Mouse (Mus musculus): Measurements from ENCODE around the gene Ms4a7. TPM values are rescaled to one million over a fixed set of nuclear protein-coding genes. Genes with fewer than 3 reads are reported as not detected.

The Ms4a7 gene
- polyA plus RNA-seq (2015; fragmentation: Nextera tagmentation; extraction: Ambion mirVana): 2.7 and 3.6 TPM in 2 replicates

DNA sequence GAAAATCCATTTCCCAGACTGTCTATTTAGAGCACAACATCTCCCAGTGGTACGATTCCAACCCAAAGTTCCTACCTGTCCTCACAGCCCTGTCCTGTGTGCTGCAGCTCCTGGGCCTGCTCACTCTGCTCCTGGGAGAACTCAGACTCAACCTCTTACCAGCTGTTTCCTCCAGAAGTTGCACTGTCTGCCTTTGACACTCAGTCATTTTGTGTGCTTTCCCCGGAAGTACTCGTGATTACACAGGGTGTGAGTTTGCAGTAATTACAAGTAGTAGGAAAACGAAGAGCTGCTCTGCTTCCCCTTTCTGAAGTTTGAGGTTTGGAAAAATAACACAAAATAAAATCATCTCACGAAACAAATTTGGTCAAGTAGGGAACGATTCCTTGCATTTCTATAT is at the start of gene Ms4a7:
TSS of gene Ms4a7 (minus strand) at position 215 of the 400 bp plus-strand sequence.
- no peaks in the 10 kb centered on the region for H3K9me3 ChIP-seq
- H3K27me3 ChIP-seq (replicated peaks): no peaks in the 10 kb centered on the region
- WGBS: 72% methylated on average over 6 of the region's 6 CpGs
- no peak within 1 kb of the TSS for H3K4me3 ChIP-seq
- no peak for ATAC-seq (ENCODE audit: extremely low read depth, insufficient number of reproducible peaks, low FRiP score, low TSS enrichment)
- no peak within 1 kb of the TSS for H3K9ac ChIP-seq
- H3K4me1 ChIP-seq: no peaks in the 10 kb centered on the region
- H3K27ac ChIP-seq (replicated peaks): no peak within 1 kb of the TSS
- H3K4me2 ChIP-seq: no peak within 1 kb of the TSS
- no peaks in the 10 kb centered on the region for H3K36me3 ChIP-seq

- ATAC-seq (ENCODE audit: extremely low read depth, insufficient number of reproducible peaks, low FRiP score, low TSS enrichment): no peak
- WGBS: 65% methylated on average over 2 of the region's 2 CpGs
- H3K4me2 ChIP-seq: no peak overlapping the region
These were observed 40.5 kb upstream of the Ms4a7 start for GRCm38 (mm10) chr19:11376399-11376798.

DNA sequence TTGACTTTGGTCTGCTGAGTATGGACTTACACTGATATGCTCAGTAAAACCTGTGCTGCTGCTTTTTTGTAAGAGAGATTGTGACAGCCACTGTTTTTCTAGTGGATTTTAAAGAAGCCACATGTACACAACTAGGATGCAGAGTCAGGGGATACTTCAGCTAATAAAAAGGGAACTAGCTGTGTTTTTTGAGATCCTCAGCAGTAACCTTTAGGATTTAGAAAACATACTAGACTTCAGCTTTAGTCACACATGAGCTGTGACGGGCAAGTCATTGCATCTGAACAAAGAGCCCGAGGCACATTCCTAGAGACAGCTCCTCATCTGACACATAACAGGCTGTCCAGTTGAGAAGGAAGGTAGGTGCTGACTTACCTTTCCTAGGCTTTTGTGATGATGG is 39.3 kb upstream of the Ms4a7 start, which contains the start of gene Ms4a4a:
TSS of gene Ms4a4a (plus strand) at position 251 of the 400 bp plus-strand sequence.
- no peaks in the 10 kb centered on the region for H3K9me3 ChIP-seq
- H3K36me3 ChIP-seq: no peaks in the 10 kb centered on the region
- ATAC-seq (ENCODE audit: extremely low read depth, insufficient number of reproducible peaks, low FRiP score, low TSS enrichment): no peak
- H3K27ac ChIP-seq (replicated peaks): no peak within 1 kb of the TSS
- H3K9ac ChIP-seq: no peak within 1 kb of the TSS
- no peaks in the 10 kb centered on the region for H3K27me3 ChIP-seq (replicated peaks)
- no peaks in the 10 kb centered on the region for H3K4me1 ChIP-seq
- H3K4me3 ChIP-seq: no peak within 1 kb of the TSS
- no peak within 1 kb of the TSS for H3K4me2 ChIP-seq
- WGBS: 71% methylated on average over 2 of the region's 2 CpGs

More at GRCm38 (mm10) chr19:11376399-11376798, 40.5 kb upstream of the Ms4a7 start:
- Histone ChIP-seq H3K9me3 (no peaks in the 10 kb centered on the region), H3K9ac (no peak overlapping the region), H3K36me3 (no peaks in the 10 kb centered on the region), H3K27me3 (replicated peaks) (no peaks in the 10 kb centered on the region), H3K4me3 (no peak overlapping the region), H3K4me1 (no peaks in the 10 kb centered on the region), H3K27ac (replicated peaks) (no peak overlapping the region)

DNA sequence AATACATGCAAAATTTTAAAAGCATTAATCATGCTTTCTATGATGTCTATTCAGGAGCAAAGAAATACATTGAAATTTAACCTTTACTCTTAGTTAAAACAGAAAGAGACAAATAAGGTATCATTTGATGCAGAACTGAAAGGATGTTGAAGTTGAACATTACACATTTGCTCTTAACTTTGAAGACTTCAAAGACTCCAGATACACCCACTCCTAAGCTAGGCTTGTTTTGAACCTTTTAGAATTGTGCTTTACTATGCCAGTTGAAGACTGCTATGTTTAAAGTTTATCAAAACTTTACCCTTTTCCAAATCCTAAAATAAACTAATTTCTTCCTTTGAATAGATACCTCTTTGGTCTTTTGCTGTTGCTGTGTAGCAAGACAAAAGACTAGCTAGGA is 35.2 kb upstream of the Ms4a7 start:
- Histone ChIP-seq H3K27me3 (replicated peaks) (no peaks in the 10 kb centered on the region), H3K4me2 (no peak overlapping the region), H3K4me3 (no peak overlapping the region), H3K27ac (replicated peaks) (no peak overlapping the region), H3K36me3 (no peaks in the 10 kb centered on the region), H3K9ac (no peak overlapping the region), H3K4me1 (no peaks in the 10 kb centered on the region), H3K9me3 (no peaks in the 10 kb centered on the region)
- no peak for ATAC-seq (ENCODE audit: extremely low read depth, insufficient number of reproducible peaks, low FRiP score, low TSS enrichment)

DNA sequence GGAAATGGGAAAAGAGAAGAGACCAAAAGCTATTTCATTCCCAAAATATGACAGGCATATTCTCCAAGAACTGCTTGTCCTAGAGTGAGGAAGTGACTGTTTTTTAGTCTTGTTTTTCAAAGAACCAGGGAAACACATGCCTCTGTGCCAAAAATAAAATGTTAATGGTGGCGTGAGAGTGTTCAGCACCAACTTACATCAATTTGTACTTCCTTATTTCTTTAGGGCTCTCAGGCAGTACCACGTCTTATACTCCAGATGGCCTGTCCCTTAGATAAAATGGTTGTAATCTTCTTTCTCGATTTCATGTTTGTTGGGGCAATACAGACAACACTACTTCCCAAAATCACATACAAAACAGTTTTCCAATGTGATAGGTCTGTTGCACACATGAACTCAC is 32.4 kb upstream of the Ms4a7 start:
- no peaks in the 10 kb centered on the region for H3K36me3 ChIP-seq
- no peaks in the 10 kb centered on the region for H3K9me3 ChIP-seq
- no peak for ATAC-seq (ENCODE audit: extremely low read depth, insufficient number of reproducible peaks, low FRiP score, low TSS enrichment)
- no peak overlapping the region for H3K9ac ChIP-seq
- H3K4me2 ChIP-seq: no peak overlapping the region
- no peaks in the 10 kb centered on the region for H3K27me3 ChIP-seq (replicated peaks)
- no peak overlapping the region for H3K27ac ChIP-seq (replicated peaks)
- no peaks in the 10 kb centered on the region for H3K4me1 ChIP-seq
- H3K4me3 ChIP-seq: no peak overlapping the region
- WGBS: 67% methylated on average over 3 of the region's 3 CpGs

- no peak for ATAC-seq (ENCODE audit: extremely low read depth, insufficient number of reproducible peaks, low FRiP score, low TSS enrichment)
- Histone ChIP-seq H3K9ac (no peak overlapping the region), H3K9me3 (no peaks in the 10 kb centered on the region), H3K36me3 (no peaks in the 10 kb centered on the region), H3K4me2 (no peak overlapping the region), H3K27me3 (replicated peaks) (no peaks in the 10 kb centered on the region), H3K4me1 (no peaks in the 10 kb centered on the region), H3K4me3 (no peak overlapping the region), H3K27ac (replicated peaks) (no peak overlapping the region)
These were observed 26.1 kb upstream of the Ms4a7 start for GRCm38 (mm10) chr19:11362002-11362401.

- no peak overlapping the region for H3K4me2 ChIP-seq
- H3K4me3 ChIP-seq: no peak overlapping the region
- no peak overlapping the region for H3K9ac ChIP-seq
- ATAC-seq (ENCODE audit: extremely low read depth, insufficient number of reproducible peaks, low FRiP score, low TSS enrichment): no peak
- H3K27me3 ChIP-seq (replicated peaks): no peaks in the 10 kb centered on the region
- no peaks in the 10 kb centered on the region for H3K9me3 ChIP-seq
- no peaks in the 10 kb centered on the region for H3K4me1 ChIP-seq
- H3K27ac ChIP-seq (replicated peaks): no peak overlapping the region
- H3K36me3 ChIP-seq: no peaks in the 10 kb centered on the region
- WGBS: 46% methylated on average over 3 of the region's 3 CpGs
These were observed 24.2 kb upstream of the Ms4a7 start for GRCm38 (mm10) chr19:11360106-11360505.

DNA sequence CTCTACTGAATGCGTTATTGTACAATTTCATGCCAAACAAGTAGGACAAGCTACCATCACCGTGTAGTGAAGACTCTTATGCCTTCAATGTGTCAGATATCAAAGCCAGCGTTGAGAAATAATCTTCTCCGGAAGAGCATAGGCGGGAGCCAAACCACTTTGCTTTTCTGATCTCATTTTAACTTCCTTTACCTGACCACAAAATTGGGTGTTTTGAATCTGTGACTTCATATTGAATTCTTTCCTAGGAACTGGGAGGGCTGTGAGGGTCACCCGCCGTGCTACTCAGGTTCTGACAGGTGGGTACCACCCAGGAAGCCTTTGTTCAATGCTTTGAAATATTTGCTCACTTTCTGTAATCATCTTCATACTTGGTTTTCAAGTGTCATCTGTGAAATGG is 19.8 kb upstream of the Ms4a7 start:
- Histone ChIP-seq H3K36me3 (no peaks in the 10 kb centered on the region), H3K27ac (replicated peaks) (no peak overlapping the region), H3K4me1 (no peaks in the 10 kb centered on the region), H3K4me2 (no peak overlapping the region), H3K9me3 (no peaks in the 10 kb centered on the region), H3K27me3 (replicated peaks) (no peaks in the 10 kb centered on the region), H3K4me3 (no peak overlapping the region), H3K9ac (no peak overlapping the region)
- 72% methylated on average over 7 of the region's 7 CpGs for WGBS
- ATAC-seq (ENCODE audit: extremely low read depth, insufficient number of reproducible peaks, low FRiP score, low TSS enrichment): no peak

- no peak overlapping the region for H3K4me3 ChIP-seq
- H3K27me3 ChIP-seq (replicated peaks): no peaks in the 10 kb centered on the region
- WGBS: 30% methylated on average over 3 of the region's 3 CpGs
- no peaks in the 10 kb centered on the region for H3K4me1 ChIP-seq
- no peak overlapping the region for H3K9ac ChIP-seq
- no peak overlapping the region for H3K27ac ChIP-seq (replicated peaks)
- H3K36me3 ChIP-seq: no peaks in the 10 kb centered on the region
- ATAC-seq (ENCODE audit: extremely low read depth, insufficient number of reproducible peaks, low FRiP score, low TSS enrichment): no peak
- no peaks in the 10 kb centered on the region for H3K9me3 ChIP-seq
- no peak overlapping the region for H3K4me2 ChIP-seq
These were observed 15.9 kb upstream of the Ms4a7 start for GRCm38 (mm10) chr19:11351878-11352277.

GRCm38 (mm10) chr19:11349698-11350481 is 13.9 kb upstream of the Ms4a7 start:
- H3K4me1 ChIP-seq: no peaks in the 10 kb centered on the region
- no peak overlapping the region for H3K4me2 ChIP-seq
- no peak overlapping the region for H3K27ac ChIP-seq (replicated peaks)
- H3K9ac ChIP-seq: no peak overlapping the region
- H3K9me3 ChIP-seq: no peaks in the 10 kb centered on the region
- H3K4me3 ChIP-seq: no peak overlapping the region
- no peaks in the 10 kb centered on the region for H3K27me3 ChIP-seq (replicated peaks)
- 51% methylated on average over 7 of the region's 7 CpGs for WGBS
- H3K36me3 ChIP-seq: no peaks in the 10 kb centered on the region
- no peak for ATAC-seq (ENCODE audit: extremely low read depth, insufficient number of reproducible peaks, low FRiP score, low TSS enrichment)

- no peak overlapping the region for H3K4me3 ChIP-seq
- H3K4me1 ChIP-seq: no peaks in the 10 kb centered on the region
- no peak overlapping the region for H3K9ac ChIP-seq
- H3K27ac ChIP-seq (replicated peaks): no peak overlapping the region
- no peak overlapping the region for H3K4me2 ChIP-seq
- ATAC-seq (ENCODE audit: extremely low read depth, insufficient number of reproducible peaks, low FRiP score, low TSS enrichment): no peak
- no peaks in the 10 kb centered on the region for H3K36me3 ChIP-seq
- H3K9me3 ChIP-seq: no peaks in the 10 kb centered on the region
- no peaks in the 10 kb centered on the region for H3K27me3 ChIP-seq (replicated peaks)
These were observed 8.0 kb upstream of the Ms4a7 start for GRCm38 (mm10) chr19:11343992-11344391.

DNA sequence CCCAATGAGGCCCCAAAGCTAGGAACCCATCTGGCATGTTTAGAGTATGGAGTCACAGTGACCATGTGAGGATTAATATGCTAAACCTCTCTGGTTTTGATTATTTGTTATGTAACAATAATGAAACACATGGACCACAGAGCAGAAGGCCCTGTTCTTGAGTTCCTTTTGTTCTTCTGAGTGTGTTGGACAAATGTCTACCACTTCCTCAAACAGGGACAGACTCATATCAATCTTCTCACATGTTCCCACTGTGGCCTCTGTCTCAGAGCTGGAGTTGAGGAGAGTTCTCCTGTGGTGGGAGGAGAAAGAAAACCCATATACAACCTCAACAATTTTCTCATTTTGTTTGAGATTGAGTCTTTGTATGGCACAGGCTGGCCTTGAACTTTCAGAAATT is 7.2 kb upstream of the Ms4a7 start:
- Histone ChIP-seq H3K27me3 (replicated peaks) (no peaks in the 10 kb centered on the region), H3K4me3 (no peak overlapping the region), H3K4me1 (no peaks in the 10 kb centered on the region), H3K9ac (no peak overlapping the region), H3K36me3 (no peaks in the 10 kb centered on the region), H3K27ac (replicated peaks) (no peak overlapping the region), H3K9me3 (no peaks in the 10 kb centered on the region), H3K4me2 (no peak overlapping the region)
- ATAC-seq (ENCODE audit: extremely low read depth, insufficient number of reproducible peaks, low FRiP score, low TSS enrichment): no peak
